Mouse (Mus musculus): ENCODE data around the gene Krtap4-13. TPM values are rescaled to one million over a fixed set of nuclear protein-coding genes. Genes with fewer than 3 reads are reported as not detected.
"Not testable (repeated sequence)": the region's sequence is repeated elsewhere in the genome, so short reads cannot be mapped to it uniquely, and the experiment has no call there.

The Krtap4-13 gene
- not detected in 2 replicates for total RNA-seq (2014; rRNA removed)
- not detected in 2 replicates for polyA plus RNA-seq (2012; rRNA removed)

DNA sequence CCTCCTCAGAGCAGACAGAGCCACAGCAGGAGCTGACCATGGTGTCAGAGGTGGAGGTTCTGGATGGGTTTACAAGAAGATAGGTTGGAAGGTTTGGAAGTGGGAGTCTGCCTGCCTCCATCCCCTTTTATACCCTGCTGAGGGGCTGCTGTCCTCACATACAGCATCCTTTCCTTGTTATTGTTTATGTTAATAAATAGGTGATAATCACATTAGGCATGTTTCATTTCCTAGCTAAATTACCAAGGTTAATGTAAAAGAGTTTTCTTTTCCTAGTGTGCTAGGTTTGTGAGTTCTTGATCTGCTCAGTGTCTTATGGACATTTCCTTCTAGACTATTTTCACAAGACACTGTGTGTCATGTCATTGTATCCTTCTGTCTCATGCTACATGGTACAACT is at the start of gene Krtap4-13:
TSS of gene Krtap4-13 (minus strand) at position 101 of the 400 bp plus-strand sequence.
- H3K4me3 ChIP-seq (ENCODE audit: insufficient read depth, low read depth, low read length); DNase-seq (ENCODE audit: extremely low read depth, low read depth, low spot score); H3K27me3 ChIP-seq (ENCODE audit: control insufficient read depth, insufficient read depth, low read length); H3K79me2 ChIP-seq (ENCODE audit: control insufficient read depth, insufficient read depth, low read length); H3K36me3 ChIP-seq (ENCODE audit: control insufficient read depth, insufficient read depth, low read length); H3K9ac ChIP-seq (ENCODE audit: low read depth, low read length); H3K4me1 ChIP-seq (ENCODE audit: control insufficient read depth, insufficient read depth, low read length); H3K27ac ChIP-seq (replicated peaks; ENCODE audit: insufficient read depth, low read depth, low read length): not testable (repeated sequence)

DNA sequence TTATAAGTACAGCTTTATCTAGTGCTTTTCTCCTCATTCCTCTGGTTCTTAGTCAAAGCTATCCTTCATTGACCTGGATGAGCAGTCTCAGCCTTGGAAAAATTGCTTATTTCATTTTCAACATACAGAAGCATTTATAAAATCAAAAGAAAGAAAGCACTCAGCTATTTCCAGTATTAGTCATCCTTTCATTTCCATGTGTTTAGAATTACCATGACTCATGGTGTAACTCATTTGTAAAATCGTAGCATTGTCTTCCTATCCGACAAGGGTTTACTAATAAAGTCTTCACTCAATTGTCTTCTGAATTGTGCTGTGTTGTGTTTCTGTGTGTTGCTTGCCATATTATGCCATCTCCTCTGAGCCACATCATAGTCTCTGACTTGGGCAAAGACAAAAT is 49.1 kb upstream of the Krtap4-13 start:
- no peaks in the 10 kb centered on the region for H3K36me3 ChIP-seq (ENCODE audit: control insufficient read depth, insufficient read depth, low read length)
- 0 out of 2 replicates have a peak, but pooled peaks cover 2% of the 10 kb centered on the region for H3K27me3 ChIP-seq (ENCODE audit: control insufficient read depth, insufficient read depth, low read length)
- TF ChIP-seq POLR2A (IDR thresholded peaks at IDR 0.05; ENCODE audit: extremely low read depth, insufficient read depth, low read length), result no peak
- no peak for TF ChIP-seq CTCF (IDR thresholded peaks at IDR 0.05; ENCODE audit: low read depth, low read length)
- no peak overlapping the region for H3K27ac ChIP-seq (replicated peaks; ENCODE audit: insufficient read depth, low read depth, low read length)
- no peak for DNase-seq (ENCODE audit: extremely low read depth, low read depth, low spot score)
- H3K9ac ChIP-seq (ENCODE audit: low read depth, low read length), result no peak overlapping the region
- H3K4me1 ChIP-seq (ENCODE audit: control insufficient read depth, insufficient read depth, low read length), result no peaks in the 10 kb centered on the region
- WGBS, result 76% methylated on average over 2 of the region's 2 CpGs
- no peak overlapping the region for H3K4me3 ChIP-seq (ENCODE audit: insufficient read depth, low read depth, low read length)
- no peaks in the 10 kb centered on the region for H3K79me2 ChIP-seq (ENCODE audit: control insufficient read depth, insufficient read depth, low read length)

DNA sequence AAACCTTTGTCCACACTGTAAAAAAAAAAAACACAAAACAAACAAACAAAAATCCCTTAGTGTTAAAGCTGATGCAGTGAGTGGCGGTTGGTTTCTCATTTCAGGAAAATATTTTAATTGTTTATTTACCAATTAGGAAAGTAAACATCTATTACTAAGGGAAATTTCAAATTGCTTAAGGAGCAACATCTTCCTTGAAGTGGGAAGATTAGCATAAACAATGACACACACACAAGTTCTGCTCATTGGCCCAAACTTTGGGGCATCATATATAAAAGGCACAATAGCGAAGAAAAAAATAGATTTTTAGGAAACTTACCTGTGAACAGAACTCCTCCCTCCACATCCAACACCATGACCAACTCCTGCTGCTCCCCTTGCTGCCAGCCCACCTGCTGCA is 47.9 kb upstream of the Krtap4-13 start, which contains the start of gene Gm11568:
TSS of gene Gm11568 (plus strand) at position 301 of the 400 bp plus-strand sequence.
- WGBS, result 91% methylated on average over 2 of the region's 2 CpGs
- Histone ChIP-seq H3K9ac (ENCODE audit: low read depth, low read length) (no peak within 1 kb of the TSS), H3K4me1 (ENCODE audit: control insufficient read depth, insufficient read depth, low read length) (no peaks in the 10 kb centered on the region), H3K79me2 (ENCODE audit: control insufficient read depth, insufficient read depth, low read length) (no peaks in the 10 kb centered on the region), H3K27me3 (ENCODE audit: control insufficient read depth, insufficient read depth, low read length) (0 out of 2 replicates have a peak, but pooled peaks cover 2% of the 10 kb centered on the region), H3K4me3 (ENCODE audit: insufficient read depth, low read depth, low read length) (no peak within 1 kb of the TSS), H3K36me3 (ENCODE audit: control insufficient read depth, insufficient read depth, low read length) (no peaks in the 10 kb centered on the region), H3K27ac (replicated peaks; ENCODE audit: insufficient read depth, low read depth, low read length) (no peak within 1 kb of the TSS)
- TF ChIP-seq POLR2A (IDR thresholded peaks at IDR 0.05; ENCODE audit: extremely low read depth, insufficient read depth, low read length) (no peak), CTCF (IDR thresholded peaks at IDR 0.05; ENCODE audit: low read depth, low read length) (no peak)
- no peak for DNase-seq (ENCODE audit: extremely low read depth, low read depth, low spot score)

DNA sequence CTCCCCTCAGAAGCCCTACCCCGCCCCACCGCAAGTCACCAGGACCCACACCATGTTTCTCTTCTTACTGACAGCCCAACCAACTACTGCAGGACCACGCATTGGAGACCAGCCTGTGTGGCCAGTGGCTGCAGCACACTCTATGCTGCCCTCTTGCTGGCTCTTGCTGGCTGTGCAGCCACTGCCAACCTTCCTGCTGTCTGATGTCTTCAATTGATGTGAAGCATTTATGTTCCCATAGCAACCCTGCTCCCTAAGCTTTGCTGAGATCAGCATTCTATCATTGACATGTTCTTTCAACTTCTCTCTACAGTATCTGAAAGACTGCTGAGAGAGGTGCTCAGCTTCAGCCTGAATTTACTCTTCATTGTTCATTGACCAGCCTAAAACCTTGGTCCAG is 44.4 kb upstream of the Krtap4-13 start:
- Histone ChIP-seq H3K36me3 (ENCODE audit: control insufficient read depth, insufficient read depth, low read length) (no peaks in the 10 kb centered on the region), H3K9ac (ENCODE audit: low read depth, low read length) (no peak overlapping the region), H3K27me3 (ENCODE audit: control insufficient read depth, insufficient read depth, low read length) (0 out of 2 replicates have a peak, but pooled peaks cover 2% of the 10 kb centered on the region), H3K4me1 (ENCODE audit: control insufficient read depth, insufficient read depth, low read length) (no peaks in the 10 kb centered on the region), H3K79me2 (ENCODE audit: control insufficient read depth, insufficient read depth, low read length) (no peaks in the 10 kb centered on the region), H3K4me3 (ENCODE audit: insufficient read depth, low read depth, low read length) (no peak overlapping the region), H3K27ac (replicated peaks; ENCODE audit: insufficient read depth, low read depth, low read length) (no peak overlapping the region)
- 73% methylated on average over 3 of the region's 3 CpGs for WGBS
- no peak for DNase-seq (ENCODE audit: extremely low read depth, low read depth, low spot score)
- TF ChIP-seq CTCF (IDR thresholded peaks at IDR 0.05; ENCODE audit: low read depth, low read length) (peak; percentile 51), POLR2A (IDR thresholded peaks at IDR 0.05; ENCODE audit: extremely low read depth, insufficient read depth, low read length) (no peak)

DNA sequence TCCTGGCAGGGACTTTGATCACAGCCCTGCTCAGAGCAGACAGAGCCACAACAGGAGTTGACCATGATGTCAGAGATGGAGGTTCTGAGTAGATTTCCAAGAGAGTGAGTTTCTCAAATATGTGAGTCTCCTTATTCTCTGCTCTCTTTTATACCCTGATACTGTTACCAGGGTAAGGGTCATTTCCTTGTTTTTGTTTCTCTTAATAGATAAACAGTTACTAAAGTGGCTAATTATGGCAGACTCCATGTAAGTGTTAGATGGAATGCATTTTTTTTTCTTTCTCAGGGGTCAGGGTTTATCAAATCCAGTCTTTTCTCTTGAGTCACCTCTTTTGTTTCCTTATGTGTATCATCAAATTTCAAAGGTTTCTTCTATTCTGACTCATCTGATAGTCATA is 41.8 kb upstream of the Krtap4-13 start, which contains the start of gene Krtap4-16:
TSS of gene Krtap4-16 (minus strand) at position 101 of the 400 bp plus-strand sequence.
- no peaks in the 10 kb centered on the region for H3K4me1 ChIP-seq (ENCODE audit: control insufficient read depth, insufficient read depth, low read length)
- no peaks in the 10 kb centered on the region for H3K79me2 ChIP-seq (ENCODE audit: control insufficient read depth, insufficient read depth, low read length)
- no peak for DNase-seq (ENCODE audit: extremely low read depth, low read depth, low spot score)
- H3K27ac ChIP-seq (replicated peaks; ENCODE audit: insufficient read depth, low read depth, low read length), result no peak within 1 kb of the TSS
- H3K4me3 ChIP-seq (ENCODE audit: insufficient read depth, low read depth, low read length), result no peak within 1 kb of the TSS
- no peak within 1 kb of the TSS for H3K9ac ChIP-seq (ENCODE audit: low read depth, low read length)
- H3K27me3 ChIP-seq (ENCODE audit: control insufficient read depth, insufficient read depth, low read length), result 0 out of 2 replicates have a peak, but pooled peaks cover 2% of the 10 kb centered on the region
- no peaks in the 10 kb centered on the region for H3K36me3 ChIP-seq (ENCODE audit: control insufficient read depth, insufficient read depth, low read length)
- TF ChIP-seq POLR2A (IDR thresholded peaks at IDR 0.05; ENCODE audit: extremely low read depth, insufficient read depth, low read length), result no peak
- no peak for TF ChIP-seq CTCF (IDR thresholded peaks at IDR 0.05; ENCODE audit: low read depth, low read length)

DNA sequence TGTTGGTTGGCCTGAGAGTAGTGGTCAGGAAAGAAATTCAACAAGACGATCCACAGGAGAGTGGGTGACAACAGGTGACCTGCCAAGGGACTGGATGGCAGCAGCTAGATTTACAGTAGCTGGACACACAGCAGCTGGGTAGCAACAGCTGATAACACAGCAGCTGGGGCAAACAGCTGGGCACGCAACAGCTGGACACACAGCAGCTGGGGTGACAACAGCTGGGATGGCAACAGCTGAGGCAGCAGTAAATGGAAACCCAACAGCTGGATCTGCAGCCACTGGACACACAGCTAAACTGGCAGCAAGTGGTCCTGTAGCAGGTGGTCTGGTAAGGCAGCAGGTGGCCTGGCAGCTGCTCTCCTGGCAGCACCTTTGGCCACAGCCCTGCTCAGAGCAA is 37.1 kb upstream of the Krtap4-13 start:
- H3K27me3 ChIP-seq (ENCODE audit: control insufficient read depth, insufficient read depth, low read length), result no peaks in the 10 kb centered on the region
- no peaks in the 10 kb centered on the region for H3K79me2 ChIP-seq (ENCODE audit: control insufficient read depth, insufficient read depth, low read length)
- H3K36me3 ChIP-seq (ENCODE audit: control insufficient read depth, insufficient read depth, low read length), result no peaks in the 10 kb centered on the region
- TF ChIP-seq POLR2A (IDR thresholded peaks at IDR 0.05; ENCODE audit: extremely low read depth, insufficient read depth, low read length) (no peak), CTCF (IDR thresholded peaks at IDR 0.05; ENCODE audit: low read depth, low read length) (no peak)
- DNase-seq (ENCODE audit: extremely low read depth, low read depth, low spot score), result no peak
- WGBS, result 86% methylated on average over 2 of the region's 2 CpGs
- H3K4me1 ChIP-seq (ENCODE audit: control insufficient read depth, insufficient read depth, low read length), result no peaks in the 10 kb centered on the region
- H3K27ac ChIP-seq (replicated peaks; ENCODE audit: insufficient read depth, low read depth, low read length), result no peak overlapping the region
- no peak overlapping the region for H3K9ac ChIP-seq (ENCODE audit: low read depth, low read length)
- H3K4me3 ChIP-seq (ENCODE audit: insufficient read depth, low read depth, low read length), result no peak overlapping the region

Data from liver, adult 2 months (tissue).